ENCODE assay signal across 8 mouse cellular contexts in the genomic region with DNA sequence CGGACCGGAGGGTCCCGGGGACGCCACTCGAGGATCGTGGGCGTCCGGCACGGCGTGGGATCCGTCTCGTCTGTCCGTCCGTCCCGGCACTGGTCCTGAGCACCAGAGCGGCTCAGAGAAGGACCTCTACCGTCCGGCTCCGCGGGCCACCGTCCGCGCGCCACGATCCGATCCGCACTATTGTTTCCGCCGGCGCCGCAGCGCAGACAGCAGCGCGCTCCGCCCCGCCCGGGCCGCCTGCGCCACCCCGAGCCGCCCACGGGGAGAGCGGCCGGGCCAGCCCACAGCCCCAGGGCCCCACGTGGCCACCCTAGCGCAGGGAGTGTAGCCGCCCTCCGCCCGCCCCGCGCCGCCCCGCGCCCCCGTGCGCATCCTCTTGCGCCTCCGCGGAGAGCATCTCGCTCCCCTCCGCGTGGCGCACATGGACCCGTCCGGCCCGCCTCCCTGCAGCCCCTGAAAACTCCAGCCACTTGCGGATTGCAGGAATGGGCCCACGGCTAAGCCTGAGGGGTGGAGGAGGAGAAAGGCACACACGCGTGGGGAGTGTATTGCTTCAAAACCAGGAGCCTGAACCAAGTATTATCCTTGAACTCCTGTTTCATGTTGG. TPM values are rescaled to one million over a fixed set of nuclear protein-coding genes. Genes with fewer than 3 reads are reported as not detected.
DNase-seq lines count a peak whose midpoint lies in the region; ATAC-seq lines count a peak whose summit lies in the region.

A gene (minus strand): TSS at position 231 of the 607 bp plus-strand sequence.

- peak within 1 kb of the TSS; percentile 67 for H3K4me3 ChIP-seq in intestine, embryonic 16.5 days (ENCODE audit: low read length)
- H3K4me3 ChIP-seq in midbrain, embryonic 11.5 days (ENCODE audit: low read depth, low read length) = peak within 1 kb of the TSS; percentile 72

- no peaks in the 10 kb centered on the region for H3K27me3 ChIP-seq in intestine, embryonic 16.5 days (replicated peaks; ENCODE audit: control insufficient read depth, insufficient read depth, low read length)
- no peaks in the 10 kb centered on the region for H3K27me3 ChIP-seq in midbrain, embryonic 11.5 days (ENCODE audit: control insufficient read depth, insufficient read depth, low read length)

- intact Hi-C loops in gastrocnemius, postnatal 36 days (cut with DNase I) = no loop called here
- intact Hi-C loops in left cerebral cortex, postnatal 4 days (cut with DNase I) = no loop called here

- peak; percentile 96 for DNase-seq in adrenal gland, adult 2 months
- peak; percentile 85 for DNase-seq in embryo, embryonic 10.5 days (ENCODE audit: low spot score)
- DNase-seq in gastrocnemius, postnatal 36 days = peak; percentile 82
- DNase-seq in left cerebral cortex, postnatal 4 days = peak; percentile 90
- DNase-seq in midbrain, embryonic 11.5 days (ENCODE audit: low spot score, missing footprints) = peak; percentile 98
- DNase-seq in right cerebral cortex, postnatal 4 days = peak; percentile 79
- DNase-seq in yolk sac, embryonic 10.5 days (ENCODE audit: low spot score) = peak; percentile 82

- H3K36me3 ChIP-seq in intestine, embryonic 16.5 days (ENCODE audit: control insufficient read depth, insufficient read depth, low read length) = no peaks in the 10 kb centered on the region
- H3K36me3 ChIP-seq in midbrain, embryonic 11.5 days (ENCODE audit: control insufficient read depth, insufficient read depth, low read length) = no peaks in the 10 kb centered on the region

- H3K4me1 ChIP-seq in intestine, embryonic 16.5 days (ENCODE audit: control insufficient read depth, insufficient read depth, low read length) = peaks cover 11% of the 10 kb centered on the region
- H3K4me1 ChIP-seq in midbrain, embryonic 11.5 days (ENCODE audit: control insufficient read depth, insufficient read depth, low read length) = peaks cover 14% of the 10 kb centered on the region

- H3K4me2 ChIP-seq in intestine, embryonic 16.5 days (ENCODE audit: low read depth, low read length) = peak within 1 kb of the TSS; percentile 73
- peak within 1 kb of the TSS; percentile 64 for H3K4me2 ChIP-seq in midbrain, embryonic 11.5 days

- peak within 1 kb of the TSS; percentile 85 for H3K27ac ChIP-seq in intestine, embryonic 16.5 days (ENCODE audit: low read length)
- peak within 1 kb of the TSS; percentile 66 for H3K27ac ChIP-seq in midbrain, embryonic 11.5 days (ENCODE audit: low read depth, low read length)

- H3K9me3 ChIP-seq in intestine, embryonic 16.5 days (ENCODE audit: control insufficient read depth, low read length) = no peaks in the 10 kb centered on the region
- no peaks in the 10 kb centered on the region for H3K9me3 ChIP-seq in midbrain, embryonic 11.5 days (ENCODE audit: control insufficient read depth, low read length)

- peak within 1 kb of the TSS; percentile 85 for H3K9ac ChIP-seq in intestine, embryonic 16.5 days (ENCODE audit: low read depth, low read length)
- peak within 1 kb of the TSS; percentile 86 for H3K9ac ChIP-seq in midbrain, embryonic 11.5 days (ENCODE audit: low read length)

- under 1% methylated on average over 68 of the region's 70 CpGs for WGBS in intestine, embryonic 16.5 days
- WGBS in midbrain, embryonic 11.5 days = 0% methylated on average over 57 of the region's 70 CpGs

- ATAC-seq in intestine, embryonic 16.5 days = peak; percentile 99
- ATAC-seq in midbrain, embryonic 11.5 days (ENCODE audit: low FRiP score) = peak; percentile 99

RNA-seq across cellular contexts. Expression of the gene that starts here (rescaled TPM):
- total RNA-seq in adrenal gland, adult 2 months (2021) = 10 to 100 TPM; 16.6 to 80.5 TPM
- polyA plus RNA-seq in adrenal gland, adult 2 months (2012; rRNA removed) = 6.3 and 9.9 TPM in 2 replicates
- 1 to 10 TPM; 2.5 to 3.2 TPM for total RNA-seq in gastrocnemius, postnatal 36 days (2021)
- polyA plus RNA-seq in intestine, embryonic 16.5 days (2015; fragmentation: Nextera tagmentation; extraction: Ambion mirVana) = 5.3 and 5.7 TPM in 2 replicates
- 1 to 10 TPM; 6.8 to 7.0 TPM for total RNA-seq in left cerebral cortex, postnatal 4 days (2021)
- 17.7 and 19.8 TPM in 2 replicates for polyA plus RNA-seq in midbrain, embryonic 11.5 days (2014; fragmentation: Nextera tagmentation; extraction: Ambion mirVana)

Comparison
In these comparisons a context has a peak if more than half of its experiments do, and no peak if none do; other contexts are left out.
1. Peak in every context shown above with its lines: DNase-seq, ATAC-seq, H3K4me3 ChIP-seq and H3K27ac ChIP-seq.